Mouse (Mus musculus) limb, embryonic 11.5 days (tissue): ENCODE data around the gene Jak2. TPM values are rescaled to one million over a fixed set of nuclear protein-coding genes. Genes with fewer than 3 reads are reported as not detected.

Experiments used
- ATAC-seq: fragments of 200-750 bp; cut with Nextera tagmentation; 2 replicates; pipeline ENCODE4 v1.8.0; 2017; ENCODE audit warnings: low read depth; ENCODE audit not compliant: insufficient number of reproducible peaks, low FRiP score, low TSS enrichment
- DNase-seq: peaks from one replicate; pipeline ENCODE4 v3.0.0-alpha.2; 2015; ENCODE audit warnings: low spot score
- H3K27ac ChIP-seq: fragments of 300-500 bp; sonication (generic); replicated peaks from 2 replicates; pipeline ENCODE4 v1.5.1; 2014; ENCODE audit warnings: low read depth, mild to moderate bottlenecking, low read length
- H3K27me3 ChIP-seq: fragments of 300-500 bp; sonication (generic); 2 replicates; pipeline ENCODE4 v1.6.1; 2014; ENCODE audit warnings: mild to moderate bottlenecking, low read length, mixed read lengths; ENCODE audit not compliant: control insufficient read depth, insufficient read depth
- H3K36me3 ChIP-seq: fragments of 300-500 bp; sonication (generic); 2 replicates; pipeline ENCODE4 v1.6.1; 2014; ENCODE audit warnings: mild to moderate bottlenecking, low read length, moderate library complexity, mixed read lengths; ENCODE audit not compliant: control insufficient read depth, insufficient read depth
- H3K4me1 ChIP-seq: fragments of 300-500 bp; sonication (generic); 2 replicates; pipeline ENCODE4 v1.6.1; 2014; ENCODE audit warnings: low read length, mixed read lengths; ENCODE audit not compliant: control insufficient read depth, insufficient read depth
- H3K4me2 ChIP-seq: fragments of 300-500 bp; sonication (generic); 2 replicates; pipeline ENCODE4 v1.6.1; 2014; ENCODE audit warnings: low read depth, mild to moderate bottlenecking, moderate library complexity; ENCODE audit not compliant: severe bottlenecking
- H3K4me3 ChIP-seq: fragments of 300-500 bp; sonication (generic); 2 replicates; pipeline ENCODE4 v1.5.1; 2014; ENCODE audit warnings: low read depth, low read length
- H3K9ac ChIP-seq: fragments of 300-500 bp; sonication (generic); 2 replicates; pipeline ENCODE4 v1.6.1; 2014; ENCODE audit warnings: mild to moderate bottlenecking, low read length
- H3K9me3 ChIP-seq: fragments of 300-500 bp; sonication (generic); 2 replicates; pipeline ENCODE4 v1.6.1; 2016; ENCODE audit warnings: low read length; ENCODE audit not compliant: control insufficient read depth
- WGBS: fragments of 180-500 bp; shearing (Covaris S2); extraction: QIAGEN DNeasy Blood & Tissue Kit; methylation state at CpG from one replicate; pipeline ENCODE4 v1.1.7; 2014; 5-methylcytosine and 5-hydroxymethylcytosine counted together
- polyA plus RNA-seq: library from polyadenylated mRNA; unstranded; fragments of >200 nt; fragmentation: Nextera tagmentation; extraction: Ambion mirVana; gene quantifications from 2 replicates; pipeline ENCODE4 v1.2.1, GENCODE M21; 2014

Gene Jak2
- 11.4 and 11.6 TPM in 2 replicates for polyA plus RNA-seq

DNA sequence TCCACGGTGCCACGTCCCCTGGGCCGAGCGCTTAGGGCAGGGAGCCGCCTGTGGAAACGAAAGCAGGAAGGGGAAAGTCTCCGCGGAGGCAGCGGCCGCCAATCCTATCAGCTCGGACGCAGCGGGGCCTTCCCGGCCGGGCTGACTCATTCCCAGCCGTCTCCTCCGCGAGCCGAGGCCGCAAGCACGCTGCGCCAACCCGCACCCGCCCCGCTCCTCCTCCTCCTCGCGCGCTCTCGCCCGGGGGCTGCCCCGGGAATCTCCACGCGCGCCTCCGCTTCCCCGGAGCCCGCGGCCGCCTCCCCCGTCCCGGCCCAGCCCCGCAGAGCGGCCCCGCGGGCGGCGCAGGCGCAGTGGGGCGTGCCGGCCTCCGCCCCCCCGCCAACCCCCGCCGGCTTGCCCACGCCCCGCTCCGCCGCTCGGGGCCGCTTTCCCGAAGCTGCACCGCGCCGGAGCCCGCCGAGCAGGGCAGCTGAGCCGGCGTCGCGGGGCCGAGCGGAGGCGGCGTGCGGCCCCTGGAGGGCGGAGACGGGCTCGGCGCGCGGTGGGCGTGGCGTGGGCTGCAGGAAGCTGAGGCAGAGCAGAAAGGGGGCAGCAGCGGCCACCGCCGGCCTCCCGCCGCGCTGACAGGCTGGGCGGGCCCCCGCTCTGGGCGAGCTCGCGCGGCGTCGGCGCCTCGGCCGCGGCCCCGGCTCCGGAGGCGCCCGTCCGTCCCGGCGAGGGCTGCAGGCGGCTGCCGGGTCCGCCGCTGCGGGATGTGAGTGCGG, at the start of gene Jak2:
Jak2 (plus strand) TSS at position 638 of the 767 bp plus-strand sequence.
- under 1% methylated on average over 71 of the region's 114 CpGs for WGBS
- ATAC-seq (peak; percentile 94), DNase-seq (peak; percentile 91)
- H3K9ac ChIP-seq: peak within 1 kb of the TSS; percentile 93
- H3K27me3 ChIP-seq: no peaks in the 10 kb centered on the region
- peak within 1 kb of the TSS; percentile 92 for H3K27ac ChIP-seq
- H3K9me3 ChIP-seq: no peaks in the 10 kb centered on the region
- H3K4me3 ChIP-seq: peak within 1 kb of the TSS; percentile 74
- peaks cover 2% of the 10 kb centered on the region; the same call in 1 of the 2 replicates for H3K4me1 ChIP-seq
- H3K4me2 ChIP-seq: peak within 1 kb of the TSS; percentile 74
- H3K36me3 ChIP-seq: no peaks in the 10 kb centered on the region

DNA sequence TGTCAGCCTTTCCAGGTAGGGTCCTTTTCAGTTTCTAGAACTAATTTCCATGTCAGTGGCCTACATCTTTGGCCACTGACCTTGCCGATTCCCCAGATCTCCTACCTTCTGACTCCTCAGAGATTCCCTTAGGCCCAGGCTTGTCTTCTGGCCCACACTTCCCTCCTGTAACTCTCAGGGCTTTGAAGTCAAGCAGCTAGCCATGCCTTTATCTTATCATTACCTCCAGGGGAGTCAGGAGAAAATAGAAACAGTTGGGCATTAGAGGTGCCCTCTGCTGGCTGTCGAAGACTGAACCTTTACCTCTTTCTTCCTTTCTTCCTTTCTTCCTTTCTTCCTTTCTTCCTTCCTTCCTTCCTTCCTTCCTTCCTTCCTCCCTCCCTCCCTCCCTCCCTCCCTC, 48.3 kb upstream of the Jak2 start:
- no peaks in the 10 kb centered on the region for H3K27me3 ChIP-seq
- H3K4me3 ChIP-seq: no peak overlapping the region
- DNase-seq (no peak), ATAC-seq (no peak)
- no peak overlapping the region for H3K27ac ChIP-seq
- no peak overlapping the region for H3K4me2 ChIP-seq
- no peaks in the 10 kb centered on the region for H3K36me3 ChIP-seq
- 51% methylated on average over 2 of the region's 2 CpGs for WGBS
- H3K9me3 ChIP-seq: no peaks in the 10 kb centered on the region
- H3K9ac ChIP-seq: no peak overlapping the region
- H3K4me1 ChIP-seq: no peaks in the 10 kb centered on the region

- WGBS: 76% methylated on average over 4 of the region's 4 CpGs
- H3K36me3 ChIP-seq: no peaks in the 10 kb centered on the region
- no peaks in the 10 kb centered on the region for H3K27me3 ChIP-seq
- H3K4me2 ChIP-seq: no peak overlapping the region
- H3K4me3 ChIP-seq: no peak overlapping the region
- no peak overlapping the region for H3K27ac ChIP-seq
- H3K9me3 ChIP-seq: no peaks in the 10 kb centered on the region
- no peaks in the 10 kb centered on the region for H3K4me1 ChIP-seq
- DNase-seq (no peak), ATAC-seq (no peak)
- H3K9ac ChIP-seq: no peak overlapping the region
Measured at GRCm38 (mm10) chr19:29204583-29204982, 47.0 kb upstream of the Jak2 start.

DNA sequence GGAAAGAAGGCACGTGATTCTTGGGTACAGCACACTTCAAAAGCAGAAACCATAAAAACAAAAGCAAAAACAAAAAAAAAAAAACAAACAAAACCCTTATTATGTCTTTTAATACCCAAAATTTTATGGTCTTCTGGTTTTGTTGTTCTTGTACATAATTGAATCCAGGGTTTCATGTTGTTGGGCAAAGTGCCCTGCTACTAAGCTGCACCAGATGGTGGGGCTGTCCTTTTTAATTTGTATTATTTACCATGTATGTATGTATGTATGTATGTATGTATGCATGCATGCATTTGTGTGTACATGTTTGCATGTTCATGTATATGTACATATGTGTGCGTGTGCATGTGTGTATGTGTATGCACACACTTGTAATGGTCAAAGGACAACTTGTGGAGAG, 46.4 kb upstream of the Jak2 start:
- Histone ChIP-seq H3K27ac (no peak overlapping the region), H3K36me3 (no peaks in the 10 kb centered on the region), H3K27me3 (no peaks in the 10 kb centered on the region), H3K9ac (no peak overlapping the region), H3K4me1 (no peaks in the 10 kb centered on the region), H3K4me2 (no peak overlapping the region), H3K4me3 (no peak overlapping the region), H3K9me3 (no peaks in the 10 kb centered on the region)
- WGBS: 62% methylated on average over 2 of the region's 2 CpGs
- ATAC-seq (no peak), DNase-seq (no peak)

GRCm38 (mm10) chr19:29209898-29210297, 41.7 kb upstream of the Jak2 start:
- 86% methylated on average over 7 of the region's 7 CpGs for WGBS
- Histone ChIP-seq H3K36me3 (no peaks in the 10 kb centered on the region), H3K27me3 (no peaks in the 10 kb centered on the region), H3K4me3 (no peak overlapping the region), H3K4me2 (no peak overlapping the region), H3K27ac (no peak overlapping the region), H3K4me1 (no peaks in the 10 kb centered on the region), H3K9me3 (no peaks in the 10 kb centered on the region), H3K9ac (no peak overlapping the region)
- ATAC-seq (no peak), DNase-seq (no peak)

- Histone ChIP-seq H3K27ac (no peak overlapping the region), H3K27me3 (no peaks in the 10 kb centered on the region), H3K9ac (no peak overlapping the region), H3K4me1 (no peaks in the 10 kb centered on the region), H3K4me2 (no peak overlapping the region), H3K9me3 (no peaks in the 10 kb centered on the region), H3K36me3 (no peaks in the 10 kb centered on the region), H3K4me3 (no peak overlapping the region)
- DNase-seq (no peak), ATAC-seq (no peak)
- 92% methylated on average over 9 of the region's 9 CpGs for WGBS
Measured at GRCm38 (mm10) chr19:29210319-29210718, 41.3 kb upstream of the Jak2 start.

DNA sequence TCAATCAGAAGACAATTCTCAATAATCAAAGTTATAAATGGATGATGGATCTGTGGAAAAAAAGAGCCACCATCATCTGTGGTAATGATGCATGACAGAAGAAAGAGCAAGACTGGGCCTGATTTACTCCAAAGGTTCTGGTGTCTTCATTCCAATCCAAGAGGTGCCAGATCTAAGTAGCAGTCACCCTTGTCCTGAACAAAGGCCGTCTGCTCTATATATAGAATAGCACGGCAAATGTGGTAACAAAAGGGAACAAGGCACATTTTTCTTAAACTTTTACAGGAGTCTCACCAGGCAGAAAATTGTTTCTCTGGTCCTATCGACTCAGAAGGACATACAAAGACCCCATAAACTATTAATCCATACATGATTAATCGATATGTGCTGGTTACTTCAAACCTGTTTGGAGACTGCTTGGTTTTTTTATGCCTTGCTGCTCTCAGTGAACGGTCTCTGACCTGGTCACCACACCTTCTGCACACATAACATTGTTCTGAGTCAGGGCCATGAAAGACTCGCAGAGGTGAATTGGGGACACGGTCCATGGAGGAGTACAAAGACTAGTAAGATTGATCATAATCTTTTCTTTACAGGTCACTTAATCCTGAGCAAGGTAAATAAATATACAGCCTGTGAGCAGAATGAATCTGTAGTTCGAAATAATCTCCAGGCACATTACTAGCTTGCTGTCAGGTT, 35.7 kb upstream of the Jak2 start:
- Histone ChIP-seq H3K27me3 (no peaks in the 10 kb centered on the region), H3K4me2 (no peak overlapping the region), H3K36me3 (no peaks in the 10 kb centered on the region), H3K27ac (no peak overlapping the region), H3K9ac (no peak overlapping the region), H3K9me3 (no peaks in the 10 kb centered on the region), H3K4me1 (no peaks in the 10 kb centered on the region), H3K4me3 (no peak overlapping the region)
- DNase-seq: no peak
- WGBS: 85% methylated on average over 8 of the region's 8 CpGs
- ATAC-seq: no peak

GRCm38 (mm10) chr19:29221867-29222266, 29.8 kb upstream of the Jak2 start:
- H3K4me1 ChIP-seq: no peaks in the 10 kb centered on the region
- H3K27me3 ChIP-seq: no peaks in the 10 kb centered on the region
- H3K4me2 ChIP-seq: no peak overlapping the region
- H3K27ac ChIP-seq: no peak overlapping the region
- no peak overlapping the region for H3K9ac ChIP-seq
- H3K36me3 ChIP-seq: no peaks in the 10 kb centered on the region
- H3K4me3 ChIP-seq: no peak overlapping the region
- WGBS: 87% methylated on average over 4 of the region's 4 CpGs
- H3K9me3 ChIP-seq: no peaks in the 10 kb centered on the region
- no peak for DNase-seq
- ATAC-seq: no peak
